Mouse (Mus musculus) heart, adult 11 months (tissue): ENCODE measurements at regions not wholly inside any gene's neighbourhood (a gene's known extent, or its start where the extent isn't known, plus 50 kb on each side); places are given as distances from the start of the nearest gene placed in this dataset.

Source experiments
- DNase-seq: peaks from one replicate; pipeline ENCODE4 v3.0.0; 2022

DNA sequence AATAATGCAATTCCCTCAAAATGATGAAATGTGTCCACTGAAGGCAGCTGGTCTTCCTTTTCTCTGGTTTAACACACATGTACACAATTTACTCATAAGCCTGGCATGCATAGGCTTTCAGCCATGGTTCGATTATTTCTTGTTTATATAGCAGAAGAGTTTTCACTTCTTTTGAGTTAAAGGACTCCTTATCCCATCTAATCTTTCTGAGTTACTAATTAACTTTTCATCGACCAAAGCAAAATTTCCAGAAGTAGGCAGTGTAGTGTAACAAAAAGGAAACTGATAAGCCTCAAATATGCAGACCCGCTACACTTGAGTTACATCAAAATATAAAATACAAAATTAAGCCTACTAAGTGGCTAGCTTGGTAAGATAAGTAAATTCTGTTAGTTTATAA, 620.5 kb upstream of the Akr1e1 start:
- no peak for DNase-seq

GRCm38 (mm10) chr13:5234232-5234631, 625.3 kb upstream of the Akr1e1 start:
- peak; percentile 41 for DNase-seq

DNA sequence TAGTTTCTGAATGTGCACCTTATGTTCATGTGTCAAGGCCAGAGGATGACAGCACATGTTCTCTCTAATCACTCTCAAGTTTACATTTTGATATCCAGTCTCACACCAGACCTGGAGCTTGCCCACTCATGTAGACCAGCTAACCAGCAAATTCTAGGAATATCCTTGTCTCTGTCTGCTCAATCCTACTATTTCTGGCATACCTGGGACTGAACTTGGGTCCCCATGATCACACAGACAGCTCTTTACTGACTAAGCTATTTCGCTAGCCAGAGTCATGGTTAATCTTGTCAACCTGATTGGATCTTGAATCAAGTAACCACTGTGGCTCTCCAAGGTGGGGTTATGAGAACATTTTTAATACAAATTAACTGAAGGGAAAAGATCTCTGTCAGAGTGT, 625.9 kb upstream of the Klf6 start:
- DNase-seq, result peak; percentile 64

- DNase-seq, result peak; percentile 64
Observed at GRCm38 (mm10) chr13:5240541-5240940, 620.7 kb upstream of the Klf6 start.

- no peak for DNase-seq
Observed at GRCm38 (mm10) chr13:5242782-5243181, 618.5 kb upstream of the Klf6 start.

- peak; percentile 76 for DNase-seq
Observed at GRCm38 (mm10) chr13:5248671-5249391, 612.5 kb upstream of the Klf6 start.

- no peak for DNase-seq
Observed at GRCm38 (mm10) chr13:5257891-5258660, 603.2 kb upstream of the Klf6 start.

- peak; percentile 89 for DNase-seq
Observed at GRCm38 (mm10) chr13:5259760-5260159, 601.5 kb upstream of the Klf6 start.

DNA sequence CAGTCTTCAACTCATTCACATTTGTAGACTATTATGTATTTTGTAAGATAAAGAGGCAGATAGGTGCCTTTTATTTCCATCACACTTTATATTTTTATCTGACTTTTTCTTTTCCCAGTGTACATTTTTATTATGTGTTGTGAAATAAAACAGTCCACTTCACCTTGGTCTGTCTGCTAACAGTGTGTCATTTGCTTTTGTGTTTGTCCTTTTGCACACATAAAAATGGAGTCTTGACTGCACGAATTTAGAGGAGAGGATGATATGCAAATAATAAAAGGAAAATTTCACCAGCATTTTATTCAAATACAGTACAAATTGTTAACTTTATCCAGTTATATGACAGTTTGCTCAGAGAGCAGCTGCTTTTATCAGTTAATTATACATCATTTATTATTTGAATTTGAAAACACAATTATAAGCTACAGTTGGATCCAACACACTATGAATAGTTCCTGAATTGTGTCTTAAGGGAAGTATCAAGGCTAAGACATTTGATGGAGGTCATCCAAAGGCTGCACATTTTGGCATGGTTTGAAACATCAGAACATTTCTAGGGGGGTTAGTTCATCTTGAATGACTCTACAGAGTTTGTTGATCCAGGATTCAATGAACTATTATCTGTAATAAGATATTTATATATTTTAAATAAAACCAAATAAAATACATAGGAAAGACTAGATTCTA, 588.6 kb upstream of the Klf6 start:
- DNase-seq, result no peak

DNA sequence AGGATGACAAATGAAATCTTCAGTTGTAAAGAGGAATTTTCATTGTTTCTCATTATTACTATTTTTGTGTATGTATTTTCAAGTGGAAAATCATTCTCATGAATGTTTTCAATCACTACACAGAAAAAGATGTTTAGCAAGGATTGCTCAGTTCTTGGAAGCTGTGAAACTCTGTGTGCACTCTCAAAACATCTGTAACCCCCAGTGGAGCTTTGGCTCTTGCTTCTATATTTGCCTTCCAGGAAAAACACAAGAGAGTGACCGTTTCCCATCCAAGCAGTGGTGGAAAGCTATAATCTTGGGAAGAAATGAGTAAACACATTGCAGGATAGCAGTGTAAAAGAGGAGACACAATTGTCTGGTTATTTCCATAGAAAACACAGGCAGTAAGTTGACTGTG, 584.7 kb upstream of the Klf6 start:
- peak; percentile 86 for DNase-seq

- no peak for DNase-seq
Observed at GRCm38 (mm10) chr13:5289753-5290449, 571.4 kb upstream of the Klf6 start.

GRCm38 (mm10) chr13:5302141-5302540, 559.1 kb upstream of the Klf6 start:
- peak; percentile 96 for DNase-seq

DNA sequence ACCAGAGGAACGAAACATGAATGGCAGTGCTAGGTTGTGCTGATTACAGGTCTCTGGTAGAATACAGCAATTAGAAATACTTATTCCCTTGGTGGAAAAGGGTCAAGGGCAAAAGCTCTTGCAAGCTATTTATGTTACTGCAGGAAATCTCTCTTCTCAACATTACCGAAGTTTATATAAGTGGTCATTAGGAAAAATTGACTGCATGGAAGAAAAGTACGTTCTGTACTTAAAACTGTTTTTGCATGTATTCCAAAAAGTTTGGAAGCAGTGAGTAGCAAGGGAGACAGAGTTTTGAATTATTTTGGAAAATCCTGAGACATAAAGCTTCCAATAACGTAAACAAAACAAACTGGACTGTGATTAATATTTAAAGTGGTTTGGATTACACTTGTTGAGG, 554.6 kb upstream of the Klf6 start:
- DNase-seq, result no peak

- DNase-seq, result no peak
Observed at GRCm38 (mm10) chr13:5313297-5313696, 548.0 kb upstream of the Klf6 start.

DNA sequence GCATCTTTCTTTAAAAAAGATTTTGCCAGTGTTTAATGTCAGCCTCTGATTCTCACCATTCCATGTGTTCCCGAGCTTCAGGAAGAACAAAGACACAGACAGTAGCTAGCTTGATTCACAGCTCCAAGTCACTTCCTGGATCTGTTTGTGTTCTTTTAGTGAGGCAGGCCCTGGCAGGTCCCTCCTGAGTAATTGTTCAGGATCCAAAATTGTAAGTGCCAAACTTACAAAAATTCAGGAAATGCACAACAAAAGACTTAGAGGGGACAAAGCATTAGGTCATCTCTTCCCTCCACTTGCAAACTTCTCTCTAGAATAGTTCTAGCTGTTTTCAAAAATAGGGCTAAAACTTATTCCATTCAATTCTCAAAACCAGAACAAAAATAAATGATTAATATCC, 546.3 kb upstream of the Klf6 start:
- peak; percentile 95 for DNase-seq

DNA sequence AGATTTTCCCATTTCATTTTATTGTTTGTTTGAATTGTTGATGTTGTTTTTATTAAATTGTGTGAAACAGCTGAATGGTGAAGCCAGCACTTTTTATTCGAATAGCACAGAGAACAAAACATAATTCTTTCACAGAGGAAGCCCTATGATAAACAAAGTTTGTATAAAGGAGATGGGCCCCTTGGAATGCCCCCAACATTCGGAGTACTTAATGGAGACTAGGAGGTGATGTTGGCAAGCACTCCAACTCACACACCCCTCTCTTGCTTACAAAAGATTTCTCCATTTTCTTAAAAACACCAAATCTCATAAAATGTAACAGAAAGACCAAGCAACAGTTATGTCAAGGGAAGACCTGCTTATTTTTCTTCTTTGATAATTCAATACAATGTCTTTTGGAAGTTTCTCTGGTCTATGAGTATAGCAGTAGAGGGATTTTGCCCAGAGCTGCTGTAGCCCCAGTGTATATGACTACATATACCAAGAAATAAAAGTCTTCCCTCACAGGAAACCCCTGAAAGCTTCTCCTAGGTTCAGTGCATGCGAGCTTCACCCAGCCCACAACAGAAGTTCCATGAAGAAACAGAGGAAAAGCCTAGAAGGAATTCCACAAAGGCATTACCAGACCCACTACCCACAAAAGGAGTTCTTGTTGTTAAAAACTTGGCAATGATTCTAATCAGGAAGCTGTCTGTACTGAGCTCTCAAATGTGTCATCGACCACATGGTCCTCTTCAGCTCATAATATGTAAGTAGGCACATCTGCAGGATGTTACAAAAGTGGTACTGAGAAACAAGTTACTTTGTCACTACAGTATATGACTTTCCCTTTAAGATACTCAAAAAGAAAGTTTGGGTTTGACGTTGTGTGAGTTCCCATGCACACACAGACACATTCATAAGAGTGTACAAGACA, 543.1 kb upstream of the Klf6 start:
- no peak for DNase-seq

DNA sequence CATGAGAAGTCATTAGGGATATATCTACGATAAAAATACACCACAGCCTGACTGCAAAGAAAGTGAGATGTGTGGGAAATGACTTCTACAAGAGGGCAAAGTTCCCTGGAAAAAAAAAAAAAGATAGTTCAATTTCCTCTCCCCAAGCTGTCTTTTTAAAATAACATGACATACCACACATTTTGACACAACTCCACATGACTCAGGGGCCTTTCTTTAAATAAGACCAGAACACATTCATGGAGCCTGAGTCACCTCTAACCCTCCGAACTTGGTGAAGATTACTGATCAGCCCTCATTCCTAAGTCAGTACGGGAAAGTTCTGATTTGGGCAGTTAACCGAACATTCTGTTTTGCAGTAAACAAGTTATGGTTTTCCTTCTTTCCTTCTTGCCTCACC, 515.6 kb upstream of the Klf6 start:
- peak; percentile 92 for DNase-seq

- peak; percentile 97 for DNase-seq
Observed at GRCm38 (mm10) chr13:5347503-5348469, 513.5 kb upstream of the Klf6 start.

- no peak for DNase-seq
Observed at GRCm38 (mm10) chr13:5367058-5367797, 494.1 kb upstream of the Klf6 start.

GRCm38 (mm10) chr13:5370007-5370406, 491.3 kb upstream of the Klf6 start:
- DNase-seq, result peak; percentile 87
